Mouse (Mus musculus): ENCODE data around the gene Yod1.

DNA sequence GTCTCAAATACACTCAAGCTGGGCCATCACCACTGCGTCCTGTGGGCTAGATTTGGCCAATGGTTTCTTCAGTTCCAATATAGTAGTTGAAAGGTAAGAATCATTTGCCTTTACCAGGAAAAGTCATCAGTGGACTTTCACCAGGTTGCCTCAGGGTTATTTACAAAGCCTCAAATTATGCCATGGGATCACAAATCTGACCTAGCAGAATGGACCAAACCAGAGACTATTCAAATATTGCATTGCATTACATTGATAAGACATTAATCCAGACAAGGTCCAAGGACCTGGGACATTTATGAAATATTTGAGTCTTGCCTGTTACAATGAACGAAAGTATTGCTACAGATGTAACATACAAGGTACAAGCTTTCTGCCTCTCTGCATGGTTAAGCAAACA is 38.6 kb upstream of the Yod1 start:
- TF ChIP-seq POLR2A (IDR thresholded peaks at IDR 0.05; ENCODE audit: control insufficient read depth, low read depth, low read length) (no peak), CTCF (IDR thresholded peaks at IDR 0.05; ENCODE audit: control insufficient read depth, insufficient read depth, insufficient replicate concordance, low read depth, low read length) (no peak)

All from testis, adult 2 months (tissue).